Mouse (Mus musculus) c-Kit-positive CD71-positive TER-119-negative erythroid progenitor cells, embryonic 14.5 days (primary cell): ENCODE measurements at regions not wholly inside any gene's neighbourhood (a gene's known extent, or its start where the extent isn't known, plus 50 kb on each side); places are given as distances from the start of the nearest gene placed in this dataset.

Experiments
- DNase-seq: peaks from one replicate; pipeline ENCODE4 v3.0.0-alpha.2; 2013; ENCODE audit warnings: low read depth

DNA sequence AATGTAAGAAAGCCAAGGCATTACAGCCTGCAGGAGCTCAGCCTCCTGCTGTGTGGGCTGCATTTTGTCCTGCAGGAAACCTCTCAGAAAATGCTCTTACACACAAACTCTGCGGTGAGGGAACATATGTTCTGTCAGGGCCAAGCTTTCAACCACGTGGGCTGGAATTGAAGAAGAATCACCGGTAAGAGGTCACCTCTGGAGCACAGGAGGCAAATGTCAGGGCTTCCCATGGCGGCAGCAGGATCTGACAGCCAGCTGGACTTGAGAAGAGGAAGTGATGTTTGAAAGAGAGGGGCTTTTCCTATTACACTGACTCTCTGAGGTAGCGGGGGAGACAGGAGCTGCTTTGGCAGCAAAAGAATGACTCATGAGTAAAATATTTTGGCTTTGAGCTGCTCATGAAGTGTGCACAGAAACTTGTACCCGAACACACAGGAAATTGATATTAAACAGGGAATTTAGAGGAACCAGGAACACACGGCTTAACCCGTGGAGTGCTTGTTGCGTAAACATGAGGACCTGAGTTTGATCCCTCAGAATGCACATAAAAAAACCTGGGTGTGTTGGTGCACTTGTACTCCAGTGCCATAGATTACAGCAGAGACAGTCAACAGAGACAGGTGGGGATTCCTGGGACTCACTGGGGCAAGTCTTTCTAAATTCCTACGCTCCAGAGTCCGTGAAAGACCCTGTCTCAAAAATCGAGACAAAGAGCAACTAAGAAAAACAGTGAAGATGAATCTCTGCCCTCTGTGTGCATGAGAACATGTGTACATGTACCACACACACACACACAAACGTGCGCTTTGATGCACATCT, 848.1 kb upstream of the A1bg start:
- no peak for DNase-seq

- DNase-seq, result no peak
Measured at GRCm38 (mm10) chr15:61766544-61767094, 843.8 kb upstream of the A1bg start.

DNA sequence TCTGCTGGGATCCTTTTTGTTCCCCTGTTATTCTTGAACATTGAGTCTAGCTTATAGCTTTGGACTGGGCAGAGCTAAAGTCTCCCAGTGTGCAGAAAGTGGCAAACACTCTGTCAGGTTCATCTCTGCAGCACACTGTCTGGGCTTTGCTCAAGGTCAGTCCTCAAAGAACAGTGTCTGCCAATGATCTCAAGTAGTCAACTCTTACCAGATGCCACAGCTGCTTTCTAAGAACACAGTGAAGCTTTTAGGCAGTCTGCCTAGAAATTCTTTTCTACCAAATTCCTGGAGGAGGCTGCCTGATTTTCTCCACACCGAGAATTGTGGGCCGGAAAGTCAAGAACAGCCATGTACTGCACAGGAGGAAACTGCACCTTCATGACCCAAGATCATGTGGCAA, 831.0 kb upstream of the A1bg start:
- no peak for DNase-seq

DNA sequence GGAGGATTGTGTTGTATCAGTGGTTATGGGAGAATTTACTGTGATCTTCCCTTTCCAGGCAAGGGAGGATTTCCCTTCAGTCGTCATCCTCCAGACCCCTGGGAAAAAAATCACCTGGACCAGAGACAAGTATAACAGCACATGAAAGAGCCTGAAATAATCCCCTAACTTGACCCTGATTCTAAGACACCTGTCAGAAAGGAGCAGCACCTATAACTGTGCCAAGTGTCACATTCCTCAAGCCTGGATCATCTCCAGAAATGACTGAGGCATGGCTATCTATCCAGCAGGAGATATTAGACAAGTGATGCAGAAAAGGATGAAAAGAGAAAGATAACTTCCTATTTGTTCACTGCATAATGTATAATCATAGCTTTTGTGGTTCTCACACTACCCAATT, 800.9 kb upstream of the A1bg start:
- DNase-seq, result no peak

GRCm38 (mm10) chr15:61718486-61718885, 795.7 kb upstream of the A1bg start:
- no peak for DNase-seq

GRCm38 (mm10) chr15:61717216-61717615, 794.4 kb upstream of the A1bg start:
- no peak for DNase-seq

GRCm38 (mm10) chr15:61713953-61714352, 791.1 kb upstream of the A1bg start:
- DNase-seq, result no peak

- no peak for DNase-seq
Measured at GRCm38 (mm10) chr15:61708928-61709327, 786.1 kb upstream of the A1bg start.

DNA sequence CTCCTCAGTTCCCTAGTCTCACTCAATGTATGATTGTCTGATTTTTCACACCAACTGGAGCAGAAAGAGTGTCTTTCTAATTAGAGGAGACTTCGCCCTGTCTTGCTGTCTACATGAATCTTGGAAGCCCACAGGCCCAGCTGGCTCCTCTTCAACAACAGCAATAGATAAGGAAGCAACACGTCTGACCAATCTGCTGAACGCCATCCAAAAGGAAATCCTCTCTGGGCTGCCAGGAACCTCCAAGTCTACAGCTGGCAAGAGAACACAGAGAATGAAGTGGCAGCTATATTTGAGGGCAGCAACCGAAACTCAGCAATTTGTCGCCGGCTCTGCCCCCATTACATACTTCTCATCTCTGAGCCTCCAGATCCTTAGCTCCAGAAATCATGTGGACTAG, 785.1 kb upstream of the A1bg start:
- DNase-seq, result no peak

- no peak for DNase-seq
Measured at GRCm38 (mm10) chr15:61692679-61693078, 769.9 kb upstream of the A1bg start.

DNA sequence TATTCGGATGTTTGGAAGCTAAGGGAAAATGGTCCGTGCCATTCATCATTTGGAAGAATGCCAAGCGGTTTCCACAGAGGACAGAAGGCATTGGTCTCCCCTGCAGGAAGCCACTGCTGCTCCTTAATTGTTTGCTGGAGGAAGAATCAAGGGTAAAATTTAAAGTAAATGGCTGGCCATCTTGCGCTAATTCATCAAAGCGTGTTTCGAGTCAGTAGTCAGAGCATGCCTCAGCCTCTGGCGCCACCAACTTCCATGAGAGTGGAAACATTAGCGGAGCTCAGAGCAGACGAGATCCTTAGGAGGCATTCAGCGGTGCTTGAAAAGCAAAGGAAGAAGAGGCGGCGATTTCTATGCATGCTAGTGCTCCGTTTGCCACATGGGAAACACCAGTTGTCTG, 767.6 kb upstream of the A1bg start:
- DNase-seq, result no peak

DNA sequence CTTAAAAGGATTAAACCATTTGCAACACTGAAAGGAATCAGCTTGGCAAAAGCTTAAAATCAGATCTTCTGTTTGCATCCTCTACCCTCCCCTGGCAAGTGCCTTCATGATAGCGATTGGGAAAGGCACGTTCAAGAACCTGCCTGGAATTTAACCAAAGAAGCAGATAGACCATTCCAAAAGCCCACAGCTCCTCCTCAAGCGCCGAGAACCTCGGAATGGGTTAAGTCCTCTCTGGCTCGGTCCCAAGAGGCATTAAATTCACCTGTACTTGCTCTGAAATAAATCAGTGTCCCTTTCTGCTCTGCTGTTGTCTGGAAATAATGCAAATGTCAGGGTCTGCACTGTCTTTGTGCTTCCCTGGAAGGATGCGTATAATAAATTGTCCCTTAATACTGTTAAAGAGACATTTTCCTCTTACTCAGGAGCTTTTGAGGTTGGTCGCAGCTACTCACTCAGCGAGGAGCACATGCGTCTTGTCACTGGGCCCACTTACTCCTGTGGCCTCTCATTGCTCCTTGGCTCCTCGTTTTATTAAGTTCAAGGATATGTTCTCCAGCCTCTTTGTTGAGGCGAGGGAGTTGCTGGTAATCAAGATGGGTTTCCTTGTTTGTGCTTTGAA, 767.1 kb upstream of the A1bg start:
- no peak for DNase-seq

DNA sequence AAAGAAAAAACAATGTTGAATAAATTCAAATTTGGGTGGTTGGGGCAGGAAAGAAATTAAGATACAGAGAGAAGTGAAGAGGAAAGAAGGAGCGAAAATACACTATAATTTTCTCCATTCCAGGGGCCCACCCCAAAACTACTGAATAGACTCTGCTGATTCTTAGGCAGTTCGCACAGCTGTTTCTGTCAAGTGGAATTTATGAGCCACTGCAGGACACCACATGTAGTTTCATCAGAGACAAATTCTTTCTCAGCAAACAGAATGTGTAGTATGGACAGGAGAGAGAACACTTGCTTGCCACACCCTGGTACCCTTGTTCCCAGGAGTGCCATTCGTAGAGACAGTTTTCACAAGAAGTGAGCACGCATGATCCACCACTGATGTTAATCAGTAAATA, 760.2 kb upstream of the A1bg start:
- DNase-seq, result no peak

GRCm38 (mm10) chr15:61670556-61670955, 747.7 kb upstream of the A1bg start:
- DNase-seq, result no peak

- DNase-seq, result no peak
Measured at GRCm38 (mm10) chr15:61660581-61660980, 737.8 kb upstream of the A1bg start.

- no peak for DNase-seq
Measured at GRCm38 (mm10) chr15:61656951-61657350, 734.1 kb upstream of the A1bg start.

GRCm38 (mm10) chr15:61654846-61655245, 732.0 kb upstream of the A1bg start:
- DNase-seq, result no peak

- DNase-seq, result no peak
Measured at GRCm38 (mm10) chr15:61653853-61654252, 731.0 kb upstream of the A1bg start.

DNA sequence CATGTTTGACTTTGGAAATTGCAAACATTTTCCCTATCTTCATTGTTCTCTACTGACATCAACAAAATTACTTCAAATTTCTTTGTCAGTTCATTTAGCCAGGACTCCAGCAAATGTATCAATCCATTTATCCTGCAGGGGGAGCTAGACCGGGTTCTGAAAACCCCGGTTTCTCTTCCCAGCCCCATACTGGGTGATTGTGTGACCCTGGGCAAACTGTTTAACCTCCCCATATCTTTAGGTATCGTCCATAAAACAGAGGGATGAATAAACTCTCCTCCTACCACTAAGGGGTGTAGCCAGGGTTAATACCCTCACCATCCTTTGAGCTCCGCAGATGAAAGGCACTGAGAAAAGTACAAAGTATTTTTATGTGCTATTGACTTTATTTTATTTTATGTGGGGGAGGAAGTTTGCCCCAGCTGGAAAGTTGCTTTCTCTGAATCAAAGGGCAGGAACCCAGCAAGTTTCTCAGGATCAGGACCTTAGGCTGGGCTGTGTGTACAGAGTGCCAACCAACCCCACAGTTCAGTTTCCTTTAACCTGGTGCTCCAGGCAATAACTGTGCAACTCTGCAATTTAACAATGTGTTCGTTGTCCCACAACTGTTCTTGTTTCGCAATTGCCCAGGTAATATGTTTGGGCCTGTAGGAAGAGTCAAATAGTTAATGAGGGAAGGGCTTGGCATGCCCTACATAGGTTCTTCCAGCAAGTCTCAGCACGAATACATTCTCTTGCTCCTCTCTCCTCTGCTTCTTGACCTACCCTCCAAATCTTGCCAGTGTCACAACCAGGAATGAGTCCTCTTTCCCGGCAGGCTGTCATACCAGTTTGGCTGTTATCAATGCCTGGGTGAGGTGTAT, 696.1 kb upstream of the A1bg start:
- DNase-seq, result no peak

- DNase-seq, result no peak
Measured at GRCm38 (mm10) chr15:61610662-61611061, 687.9 kb upstream of the A1bg start.

DNA sequence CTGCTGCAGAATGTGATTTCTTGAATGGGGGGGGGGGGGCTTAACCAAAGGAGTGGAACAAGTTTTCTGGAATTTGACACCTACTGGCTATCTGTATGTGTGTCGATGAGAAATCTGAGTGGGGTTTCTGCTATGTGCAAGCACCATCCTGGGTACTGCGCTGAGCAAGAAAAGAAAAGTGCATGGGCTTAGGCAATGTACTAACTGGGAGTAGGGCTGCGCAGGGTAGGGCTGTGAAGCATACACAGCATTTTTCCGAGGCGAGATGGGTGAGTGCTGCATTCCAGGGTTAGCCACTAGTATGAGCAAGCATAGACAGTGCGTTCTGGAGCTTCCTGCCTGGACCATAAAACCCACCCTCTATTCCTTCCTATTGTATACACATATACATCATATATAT, 686.8 kb upstream of the A1bg start:
- DNase-seq, result no peak

- no peak for DNase-seq
Measured at GRCm38 (mm10) chr15:61608301-61608731, 685.5 kb upstream of the A1bg start.
